Mouse (Mus musculus) bone marrow, adult 2 months (tissue): ENCODE measurements around the gene Hcn1.

Source experiments
- CTCF ChIP-seq: fragments of 200-500 bp; IDR thresholded peaks from 2 replicates; pipeline ENCODE4 v1.5.1; 2011; ENCODE audit warnings: low read length, control low read depth; ENCODE audit not compliant: control insufficient read depth, insufficient read depth
- POLR2A ChIP-seq: fragments of 200-500 bp; IDR thresholded peaks from 2 replicates; pipeline ENCODE4 v1.6.1; 2011; ENCODE audit warnings: low read depth, mild to moderate bottlenecking, control low read depth, low read length, borderline replicate concordance; ENCODE audit not compliant: control insufficient read depth

GRCm38 (mm10) chr13:117999767-118000488 is 397.8 kb downstream of the Hcn1 start:
- TF ChIP-seq CTCF (no peak), POLR2A (no peak)
